Mouse (Mus musculus) hindbrain, embryonic 14.5 days (tissue): Measurements from ENCODE around the gene Anpep. TPM values are rescaled to one million over a fixed set of nuclear protein-coding genes. Genes with fewer than 3 reads are reported as not detected.

Experiments used
- ATAC-seq: fragments of 200-750 bp; cut with Nextera tagmentation; 2 replicates; pipeline ENCODE4 v1.8.0; 2017; ENCODE audit warnings: moderate number of reproducible peaks, mild to moderate bottlenecking, moderate TSS enrichment, moderate library complexity; ENCODE audit not compliant: low FRiP score
- DNase-seq: peaks from one replicate; pipeline ENCODE4 v3.0.0-alpha.2; 2015; ENCODE audit warnings: low spot score
- H3K27ac ChIP-seq: fragments of 300-500 bp; sonication (generic); 2 replicates; pipeline ENCODE4 v1.5.1; 2014; ENCODE audit warnings: mild to moderate bottlenecking, moderate library complexity
- H3K27me3 ChIP-seq: fragments of 300-500 bp; sonication (generic); 2 replicates; pipeline ENCODE4 v1.6.1; 2014; ENCODE audit warnings: mild to moderate bottlenecking, low read length, mixed read lengths; ENCODE audit not compliant: control insufficient read depth, insufficient read depth
- H3K36me3 ChIP-seq: fragments of 300-500 bp; sonication (generic); replicated peaks from 2 replicates; pipeline ENCODE4 v1.6.1; 2014; ENCODE audit not compliant: control insufficient read depth, insufficient read depth
- H3K4me1 ChIP-seq: fragments of 300-500 bp; sonication (generic); replicated peaks from 2 replicates; pipeline ENCODE4 v1.6.1; 2014; ENCODE audit warnings: antibody characterized with exemption, low read length, mixed read lengths; ENCODE audit not compliant: control insufficient read depth, insufficient read depth
- H3K4me2 ChIP-seq: fragments of 300-500 bp; sonication (generic); replicated peaks from 2 replicates; pipeline ENCODE4 v1.6.1; 2014; ENCODE audit warnings: mild to moderate bottlenecking, moderate library complexity
- H3K4me3 ChIP-seq: fragments of 300-500 bp; sonication (generic); replicated peaks from 2 replicates; pipeline ENCODE4 v1.5.1; 2014; ENCODE audit warnings: mild to moderate bottlenecking, low read length
- H3K9ac ChIP-seq: fragments of 300-500 bp; sonication (generic); 2 replicates; pipeline ENCODE4 v1.6.1; 2014
- H3K9me3 ChIP-seq: fragments of 300-500 bp; sonication (generic); 2 replicates; pipeline ENCODE4 v1.6.1; 2016; ENCODE audit warnings: low read length; ENCODE audit not compliant: control insufficient read depth
- WGBS: fragments of 180-500 bp; shearing (Covaris S2); extraction: QIAGEN DNeasy Blood & Tissue Kit; methylation state at CpG from one replicate; pipeline ENCODE4 v1.1.7; 2014; 5-methylcytosine and 5-hydroxymethylcytosine counted together
- polyA plus RNA-seq: library from polyadenylated mRNA; unstranded; fragments of >200 nt; fragmentation: Nextera tagmentation; extraction: Ambion mirVana; gene quantifications from 2 replicates; pipeline ENCODE4 v1.2.1, GENCODE M21; 2014

The Anpep gene
- polyA plus RNA-seq, 1 experiment from 2014 or later = 6.6 TPM

DNA sequence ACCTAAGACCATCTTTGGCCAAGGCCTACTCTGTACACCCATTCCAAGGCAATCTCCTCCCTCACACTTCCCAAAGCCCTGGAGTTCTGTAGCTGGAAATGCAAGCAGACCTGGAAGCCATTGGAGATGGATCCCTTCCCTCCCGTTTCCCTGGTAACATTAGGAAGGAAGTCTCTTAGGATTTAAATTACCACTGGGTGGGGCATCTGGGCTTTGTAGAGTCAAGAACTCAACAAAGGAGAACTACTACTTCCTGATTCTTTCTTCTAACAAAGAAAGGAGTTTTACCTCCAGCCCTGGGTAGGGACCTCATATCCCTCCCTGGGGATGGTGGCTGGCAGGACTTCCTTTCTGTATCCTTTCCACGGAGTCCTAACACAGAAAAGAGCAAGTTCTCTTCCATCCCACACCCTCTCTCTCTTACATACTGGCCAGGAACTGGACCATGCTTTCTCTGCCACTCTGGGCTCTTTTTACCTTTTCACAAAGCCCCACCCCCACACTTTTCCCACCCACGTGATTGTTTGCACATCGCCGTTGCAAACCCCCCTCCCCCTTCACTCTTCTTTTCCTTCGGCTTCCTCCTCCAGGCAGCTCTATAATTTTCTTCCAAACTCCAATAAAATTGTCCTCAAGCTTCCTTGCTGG lies 8.3 kb upstream of the Anpep start:
- WGBS = 59% methylated on average over 6 of the region's 6 CpGs
- DNase-seq (no peak), ATAC-seq (no peak)

GRCm38 (mm10) chr7:79868475-79868874 lies 7.6 kb upstream of the Anpep start:
- no peak overlapping the region for H3K4me3 ChIP-seq
- no peak for ATAC-seq
- no peak for DNase-seq
- no peak overlapping the region for H3K4me2 ChIP-seq
- no peak overlapping the region for H3K9ac ChIP-seq
- no peak overlapping the region for H3K27ac ChIP-seq
- no peaks in the 10 kb centered on the region for H3K36me3 ChIP-seq
- 87% methylated on average over 7 of the region's 7 CpGs for WGBS
- no peaks in the 10 kb centered on the region for H3K27me3 ChIP-seq
- H3K9me3 ChIP-seq = no peaks in the 10 kb centered on the region
- no peaks in the 10 kb centered on the region for H3K4me1 ChIP-seq

More for the DNA sequence above, 8.3 kb upstream of the Anpep start:
- Histone ChIP-seq H3K36me3 (no peaks in the 10 kb centered on the region), H3K27ac (no peak overlapping the region), H3K9me3 (no peaks in the 10 kb centered on the region), H3K9ac (no peak overlapping the region), H3K4me2 (no peak overlapping the region), H3K4me1 (no peaks in the 10 kb centered on the region), H3K27me3 (no peaks in the 10 kb centered on the region), H3K4me3 (no peak overlapping the region)

- DNase-seq (no peak), ATAC-seq (no peak)
- Histone ChIP-seq H3K4me2 (no peak overlapping the region), H3K36me3 (no peaks in the 10 kb centered on the region), H3K27me3 (no peaks in the 10 kb centered on the region), H3K27ac (no peak overlapping the region), H3K9me3 (no peaks in the 10 kb centered on the region), H3K9ac (no peak overlapping the region), H3K4me3 (no peak overlapping the region), H3K4me1 (no peaks in the 10 kb centered on the region)
- WGBS = 77% methylated on average over 13 of the region's 13 CpGs
Measured at GRCm38 (mm10) chr7:79867861-79868260, 7.0 kb upstream of the Anpep start.

GRCm38 (mm10) chr7:79866294-79867000 lies 5.6 kb upstream of the Anpep start:
- DNase-seq (no peak), ATAC-seq (no peak)
- no peaks in the 10 kb centered on the region for H3K4me1 ChIP-seq
- no peak overlapping the region for H3K27ac ChIP-seq
- no peak overlapping the region for H3K4me3 ChIP-seq
- H3K4me2 ChIP-seq = no peak overlapping the region
- H3K9ac ChIP-seq = no peak overlapping the region
- H3K36me3 ChIP-seq = no peaks in the 10 kb centered on the region
- no peaks in the 10 kb centered on the region for H3K9me3 ChIP-seq
- WGBS = 69% methylated on average over 3 of the region's 3 CpGs
- no peaks in the 10 kb centered on the region for H3K27me3 ChIP-seq

GRCm38 (mm10) chr7:79861794-79862193 lies 935 bp upstream of the Anpep start:
- no peak overlapping the region for H3K9ac ChIP-seq
- DNase-seq = no peak
- H3K4me2 ChIP-seq = no peak overlapping the region
- H3K4me1 ChIP-seq = no peaks in the 10 kb centered on the region
- no peak overlapping the region for H3K4me3 ChIP-seq
- no peak for ATAC-seq
- no peaks in the 10 kb centered on the region for H3K9me3 ChIP-seq
- H3K27ac ChIP-seq = no peak overlapping the region
- H3K36me3 ChIP-seq = no peaks in the 10 kb centered on the region
- 92% methylated on average over 8 of the region's 8 CpGs for WGBS
- no peaks in the 10 kb centered on the region for H3K27me3 ChIP-seq

- H3K27me3 ChIP-seq = no peaks in the 10 kb centered on the region
- H3K4me3 ChIP-seq = no peak overlapping the region
- no peaks in the 10 kb centered on the region for H3K4me1 ChIP-seq
- 58% methylated on average over 9 of the region's 9 CpGs for WGBS
- ATAC-seq = no peak
- H3K27ac ChIP-seq = no peak overlapping the region
- no peak overlapping the region for H3K4me2 ChIP-seq
- H3K9me3 ChIP-seq = no peaks in the 10 kb centered on the region
- H3K9ac ChIP-seq = no peak overlapping the region
- DNase-seq = no peak
- no peaks in the 10 kb centered on the region for H3K36me3 ChIP-seq
Measured at GRCm38 (mm10) chr7:79858956-79859630, 1.8 kb downstream of the Anpep start.

DNA sequence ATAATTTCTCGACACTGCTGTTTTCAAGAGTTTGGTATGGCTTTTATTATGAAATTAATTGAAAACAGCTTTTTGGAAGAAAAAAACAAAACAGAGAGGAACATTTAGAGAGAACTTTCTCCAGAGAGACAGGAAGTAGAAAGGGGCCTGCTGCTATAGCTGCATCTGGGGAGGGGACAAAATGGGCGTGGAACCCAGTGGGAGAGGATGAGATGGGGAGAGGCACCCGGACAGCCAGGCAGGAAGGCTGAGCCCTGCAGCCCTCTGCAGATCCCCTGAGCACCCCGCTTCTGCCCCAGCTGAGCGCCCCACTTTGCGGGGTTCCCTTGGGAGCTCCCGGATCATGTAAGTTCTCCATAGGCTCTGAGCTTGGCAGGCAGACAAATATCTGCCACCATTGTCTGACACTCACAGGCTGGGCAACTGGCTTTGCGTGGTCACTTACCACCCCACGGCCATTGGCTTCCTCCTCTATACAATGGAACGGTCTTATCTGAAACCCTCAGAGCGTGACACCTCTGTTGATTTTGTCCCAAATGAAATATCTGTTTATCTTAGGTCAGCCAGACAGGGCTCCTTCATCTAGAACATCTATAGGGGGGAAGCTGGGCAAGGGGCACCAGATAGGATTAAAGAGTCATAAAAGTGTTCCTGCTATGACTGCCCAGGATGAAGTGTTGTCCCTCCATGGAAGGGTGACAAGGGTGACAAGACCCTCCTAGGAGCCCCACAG lies 2.5 kb downstream of the Anpep start:
- Histone ChIP-seq H3K27me3 (no peaks in the 10 kb centered on the region), H3K9me3 (no peaks in the 10 kb centered on the region), H3K36me3 (no peaks in the 10 kb centered on the region), H3K9ac (no peak overlapping the region), H3K4me2 (no peak overlapping the region), H3K27ac (no peak overlapping the region), H3K4me3 (no peak overlapping the region), H3K4me1 (no peaks in the 10 kb centered on the region)
- no peak for DNase-seq
- no peak for ATAC-seq
- WGBS = 69% methylated on average over 11 of the region's 11 CpGs

- ATAC-seq = no peak
Measured at GRCm38 (mm10) chr7:79856305-79856704, 4.6 kb downstream of the Anpep start.

More at GRCm38 (mm10) chr7:79856305-79856704, 4.6 kb downstream of the Anpep start:
- H3K9me3 ChIP-seq = no peaks in the 10 kb centered on the region
- H3K27ac ChIP-seq = no peak overlapping the region
- H3K27me3 ChIP-seq = no peaks in the 10 kb centered on the region
- H3K4me2 ChIP-seq = no peak overlapping the region
- WGBS = 83% methylated on average over 4 of the region's 4 CpGs
- no peak overlapping the region for H3K9ac ChIP-seq
- H3K36me3 ChIP-seq = no peaks in the 10 kb centered on the region
- no peak overlapping the region for H3K4me3 ChIP-seq
- no peaks in the 10 kb centered on the region for H3K4me1 ChIP-seq
- DNase-seq = no peak
